Mouse (Mus musculus): ENCODE measurements around the gene Tmem251.

GRCm38 (mm10) chr12:102761668-102762067 lies 18.1 kb downstream of the Tmem251 start:
- no peak for TF ChIP-seq CTCF (IDR thresholded peaks at IDR 0.05; ENCODE audit: borderline replicate concordance, extremely low read depth, insufficient read depth, insufficient read length)
- TF ChIP-seq POLR2A (IDR thresholded peaks at IDR 0.05; ENCODE audit: borderline replicate concordance, extremely low read depth, insufficient read depth, insufficient read length, poor library complexity, severe bottlenecking), result no peak

All from brain, embryonic 14.5 days (tissue).